Mouse (Mus musculus) neutrophil, adult 5-6 weeks (primary cell): ENCODE measurements around the gene Nkx6-2. TPM values are rescaled to one million over a fixed set of nuclear protein-coding genes. Genes with fewer than 3 reads are reported as not detected.

Source experiments
- ATAC-seq: fragments of 151-379, 151-347 bp; 2 replicates; pipeline ENCODE4 v1.8.0; 2017; ENCODE audit warnings: mild to moderate bottlenecking, moderate TSS enrichment; ENCODE audit not compliant: insufficient number of reproducible peaks, poor library complexity, low FRiP score, severe bottlenecking; ENCODE audit errors: extremely low read depth
- total RNA-seq: library from RNA; stranded (forward); fragments of 200-1000 nt; gene quantifications from 2 replicates; pipeline ENCODE4 v1.2.3, GENCODE M21; 2017

Nkx6-2 gene
- total RNA-seq, 1 experiment from 2014 or later, result not detected

GRCm38 (mm10) chr7:139536331-139536730 is 46.3 kb downstream of the Nkx6-2 start:
- ATAC-seq, result no peak

- no peak for ATAC-seq
These were observed 51.2 kb downstream of the Nkx6-2 start for GRCm38 (mm10) chr7:139531428-139531801.

DNA sequence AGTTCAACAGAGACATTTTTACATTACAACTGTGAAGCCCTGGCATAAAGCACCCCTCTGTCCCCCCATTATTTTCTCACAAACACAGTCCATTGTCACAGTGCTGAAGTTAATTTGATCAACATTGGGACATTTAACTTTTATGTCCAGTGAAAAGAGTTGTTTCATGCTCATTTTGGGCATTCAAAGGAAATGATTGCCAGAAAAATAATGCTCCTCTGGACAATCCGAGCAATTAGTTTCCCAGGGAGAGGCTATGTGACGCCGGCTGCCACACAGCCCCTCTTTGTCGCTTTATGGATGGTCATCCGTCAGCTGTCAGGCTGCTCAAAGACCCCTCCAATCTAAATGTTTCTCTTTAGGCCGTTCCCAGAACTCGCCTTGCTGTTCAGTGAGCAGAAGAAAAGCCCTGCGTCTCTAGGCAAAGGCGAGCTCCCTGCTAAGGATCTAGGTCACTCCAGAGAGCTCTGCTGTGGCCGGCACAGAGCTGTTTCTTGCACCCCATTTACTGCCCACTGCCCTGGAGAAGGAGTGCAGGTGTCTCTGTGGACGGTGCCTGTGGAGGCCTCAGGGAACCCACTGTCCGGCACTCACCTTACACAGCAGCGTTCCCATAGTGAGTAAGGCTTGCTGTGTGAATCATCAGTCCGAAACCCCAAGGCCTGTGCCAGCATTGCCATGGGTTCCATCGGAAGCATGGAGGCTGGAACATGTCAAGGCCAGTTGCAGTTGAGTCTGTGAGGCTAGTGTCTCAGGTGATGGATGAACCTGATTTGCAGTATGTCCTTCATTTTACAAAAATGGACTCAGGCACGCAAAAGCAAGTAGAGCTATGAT is 51.8 kb downstream of the Nkx6-2 start:
- no peak for ATAC-seq

Other genes starting within 250 kb of the Nkx6-2 start
- gene Inpp5a, start 193.7 kb downstream of the Nkx6-2 start, total RNA-seq, result 38.1 and 41.7 TPM in 2 replicates
- not detected in 2 replicates for gene Cfap46, start 101.0 kb upstream of the Nkx6-2 start, total RNA-seq